Mouse (Mus musculus) layer of hippocampus, postnatal 10 days (tissue): ENCODE measurements around the gene Rab30. TPM values are rescaled to one million over a fixed set of nuclear protein-coding genes. Genes with fewer than 3 reads are reported as not detected.
"Not testable (repeated sequence)": the region's sequence is repeated elsewhere in the genome, so short reads cannot be mapped to it uniquely, and the experiment has no call there.

Experiments used
- DNase-seq, 2 experiments: peaks; one replicate each; pipeline ENCODE4 v3.0.0; 2021; ENCODE audit warnings: low spot score in 2 of 2
- total RNA-seq, 2 experiments: library from RNA; stranded (reverse); gene quantifications; 2 replicates each; pipeline ENCODE4 v1.2.3; 2021

The Rab30 gene
- total RNA-seq, 2 experiments from 2014 or later = 43.7 to 44.0 TPM

DNA sequence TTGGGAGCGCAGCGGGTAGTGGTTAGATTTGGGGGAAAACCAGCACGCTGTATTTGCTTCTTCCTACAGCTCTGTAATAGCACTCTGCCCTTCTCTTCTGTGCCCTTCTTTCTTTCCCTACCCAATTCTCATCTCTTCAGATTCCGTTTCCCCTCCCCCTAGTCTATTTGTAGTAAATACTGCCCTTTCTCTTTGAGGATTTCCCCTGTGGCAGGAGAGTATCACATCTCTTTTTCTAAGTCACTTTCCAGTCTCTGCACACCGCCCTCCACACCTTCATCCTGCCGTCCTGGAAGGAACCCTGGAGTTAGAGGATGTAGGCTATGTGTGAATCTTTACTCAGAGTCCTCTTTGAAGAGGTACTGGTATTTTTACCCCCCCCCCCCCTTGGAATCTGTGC is 1.9 kb downstream of the Rab30 start:
- no peak for DNase-seq

DNA sequence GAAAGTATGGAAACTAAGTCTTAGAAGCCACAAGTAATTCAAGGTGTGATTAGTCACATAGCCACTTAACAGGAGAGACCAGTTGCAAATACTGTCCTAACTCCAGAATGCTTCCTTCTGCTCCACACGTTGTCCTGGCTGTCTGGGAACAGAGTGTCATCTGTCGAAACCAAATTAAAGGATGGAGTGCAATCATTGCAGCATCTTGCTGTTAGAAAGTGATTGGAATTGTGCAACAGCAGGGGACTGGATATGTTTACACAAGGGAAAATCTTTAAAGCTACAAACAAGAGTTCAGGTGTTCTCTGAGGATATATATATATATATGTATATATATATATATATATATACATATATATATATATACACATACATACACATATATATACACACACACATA is 9.0 kb downstream of the Rab30 start:
- no peak for DNase-seq

DNA sequence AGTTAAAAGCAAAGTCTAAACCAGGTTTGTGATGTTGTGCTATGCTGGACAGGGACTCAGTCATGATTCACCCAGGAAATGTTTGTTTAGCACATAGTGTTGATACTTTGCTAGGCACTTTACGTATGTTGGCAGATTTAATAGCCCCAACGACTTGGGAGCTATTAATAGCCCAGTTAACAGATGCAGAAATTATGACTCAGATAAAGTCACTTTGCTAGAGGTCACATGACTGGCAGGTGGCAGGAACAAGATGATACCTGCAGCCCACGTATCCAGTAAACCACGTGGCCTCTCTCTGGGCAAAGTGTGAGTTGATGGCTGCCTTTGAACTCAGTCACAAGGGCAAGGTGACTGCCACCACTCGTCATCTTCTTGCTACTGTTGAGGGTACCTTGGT is 16.7 kb downstream of the Rab30 start:
- no peak for DNase-seq

DNA sequence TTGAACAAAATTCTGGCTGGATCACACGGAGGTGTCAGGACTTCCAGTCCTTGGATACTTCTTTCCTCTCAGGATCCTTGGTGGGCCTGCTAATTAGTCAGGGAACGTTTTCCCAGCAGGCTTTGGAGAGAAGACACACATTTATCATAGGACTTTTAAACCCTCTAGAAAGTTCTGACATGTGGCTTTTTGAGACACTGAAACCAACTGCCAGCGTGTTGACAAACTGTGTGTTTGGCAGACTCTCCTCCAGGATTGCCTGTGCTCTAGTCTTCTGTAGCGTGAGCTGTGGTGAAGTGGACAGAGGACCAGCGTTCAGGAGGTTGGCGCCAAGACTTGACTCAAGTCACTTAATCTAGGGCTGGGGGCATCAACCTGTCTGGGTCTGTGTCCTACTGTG is 19.2 kb downstream of the Rab30 start:
- DNase-seq = no peak

DNA sequence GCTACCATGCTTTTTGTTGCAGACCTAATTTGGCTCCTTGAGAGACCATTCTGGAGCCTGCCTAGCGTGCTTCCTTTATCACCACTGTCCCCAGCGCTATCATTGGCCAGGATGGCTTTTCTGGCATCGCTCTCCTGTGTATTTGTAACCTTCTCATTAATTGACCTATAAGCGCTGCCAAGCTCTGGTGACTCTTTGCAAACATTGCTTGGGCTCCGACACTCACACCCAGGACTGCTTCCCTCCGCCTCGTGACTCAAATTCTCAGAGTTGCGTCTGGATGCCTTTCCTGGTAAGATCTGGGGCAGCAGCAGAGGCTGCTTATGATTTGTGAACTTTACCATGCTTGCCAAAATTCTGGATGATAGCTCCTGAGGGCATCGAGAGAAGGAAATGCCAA is 19.8 kb downstream of the Rab30 start:
- DNase-seq = no peak

DNA sequence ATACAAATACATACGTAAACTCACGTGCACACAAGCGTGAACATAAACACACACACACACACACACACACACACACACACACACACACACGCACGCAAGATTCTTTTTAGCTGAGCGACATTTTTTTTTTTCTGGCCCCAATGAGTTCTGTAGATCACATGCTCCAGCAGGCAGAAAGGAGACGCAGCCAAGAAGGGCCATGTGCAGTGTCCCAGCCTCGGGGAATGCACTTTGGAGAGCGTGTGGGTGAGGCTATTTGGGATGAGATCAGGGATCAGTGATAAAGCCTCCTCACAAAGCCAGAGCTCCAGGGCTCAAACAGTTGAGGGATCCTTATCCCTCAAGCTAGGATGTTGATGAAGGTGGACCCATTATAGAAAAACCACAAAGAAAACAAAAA is 24.0 kb downstream of the Rab30 start:
- DNase-seq = no peak

DNA sequence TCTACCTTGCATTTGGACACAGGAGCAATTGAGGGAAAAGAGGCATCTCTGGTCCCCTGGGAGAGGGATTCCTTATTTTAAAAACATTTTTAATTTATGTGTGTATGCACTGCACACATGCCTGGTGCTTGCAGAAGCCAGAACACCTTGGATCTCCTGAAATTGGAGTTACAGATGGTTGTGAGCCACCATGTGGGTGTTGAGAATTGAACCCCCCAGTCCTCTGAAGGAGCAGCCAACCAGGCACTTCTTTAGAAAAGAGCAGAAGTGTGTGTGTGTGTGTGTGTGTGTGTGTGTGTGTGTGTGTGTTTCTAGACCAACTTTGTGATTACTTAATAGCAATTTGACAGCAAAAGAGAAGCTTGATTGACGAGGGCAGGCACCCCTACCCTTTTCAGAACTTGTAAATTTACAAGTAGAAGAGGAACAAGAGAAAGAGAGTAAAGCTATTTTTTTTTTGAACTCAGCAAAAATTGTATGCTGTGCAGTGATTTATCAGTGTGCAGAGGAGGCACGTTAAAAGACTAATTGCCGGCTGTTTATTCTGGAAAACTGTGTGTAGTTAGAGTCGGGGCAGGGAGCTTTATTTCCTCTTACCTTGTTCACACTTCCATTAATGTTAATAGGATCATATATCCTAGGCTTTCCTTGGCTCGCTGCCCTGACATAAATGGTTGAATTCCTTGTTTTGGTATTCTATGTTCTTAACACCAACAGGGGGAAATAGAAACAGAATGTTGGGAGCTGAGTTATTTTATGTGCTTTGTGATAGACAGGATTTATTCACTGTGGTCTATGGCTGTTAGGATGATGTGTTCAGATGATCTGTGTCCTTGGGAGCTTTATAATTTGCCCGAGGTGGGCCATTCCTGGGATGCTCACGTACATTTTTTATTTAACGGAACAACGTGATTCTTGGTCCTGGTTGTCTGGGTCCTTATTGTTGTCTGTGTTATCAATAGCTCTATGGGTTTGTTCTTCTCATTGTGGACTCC is 25.0 kb downstream of the Rab30 start:
- DNase-seq = no peak

DNA sequence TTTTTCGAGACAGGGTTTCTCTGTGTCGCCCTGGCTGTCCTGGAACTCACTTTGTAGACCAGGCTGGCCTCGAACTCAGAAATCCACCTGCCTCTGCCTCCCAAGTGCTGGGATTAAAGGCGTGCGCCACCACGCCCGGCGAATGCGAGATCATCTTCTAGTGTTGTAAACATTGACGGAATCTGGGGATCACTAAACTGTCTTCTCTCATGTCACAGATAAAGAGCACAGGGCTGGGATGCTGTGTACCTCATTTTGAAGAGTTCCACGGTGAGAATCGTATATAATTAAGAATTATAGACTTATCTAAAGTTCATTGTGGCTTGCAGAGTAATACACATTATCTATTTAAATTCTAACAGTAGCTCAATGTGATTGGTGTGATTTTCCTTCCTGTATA is 26.7 kb downstream of the Rab30 start:
- DNase-seq = not testable (repeated sequence)

DNA sequence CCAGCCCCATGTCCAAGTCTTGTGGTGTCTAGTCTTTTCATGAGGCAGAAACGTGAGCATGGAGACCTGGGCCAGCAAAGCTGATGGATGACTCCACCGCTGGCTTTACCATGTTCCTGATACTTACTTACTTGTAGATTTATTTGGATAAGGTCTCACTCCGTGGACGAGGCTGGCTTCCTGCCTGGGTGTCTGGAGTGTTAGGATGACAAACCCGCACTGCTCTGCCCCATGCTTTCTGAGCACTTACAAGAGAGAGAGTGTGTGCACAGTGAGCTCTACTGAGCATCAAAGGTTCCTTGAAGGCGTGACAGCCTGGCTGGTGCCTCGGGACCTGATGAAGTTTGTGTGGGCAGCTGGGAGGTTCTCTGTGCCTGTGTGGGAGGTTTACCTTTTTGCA is 27.5 kb downstream of the Rab30 start:
- no peak for DNase-seq

DNA sequence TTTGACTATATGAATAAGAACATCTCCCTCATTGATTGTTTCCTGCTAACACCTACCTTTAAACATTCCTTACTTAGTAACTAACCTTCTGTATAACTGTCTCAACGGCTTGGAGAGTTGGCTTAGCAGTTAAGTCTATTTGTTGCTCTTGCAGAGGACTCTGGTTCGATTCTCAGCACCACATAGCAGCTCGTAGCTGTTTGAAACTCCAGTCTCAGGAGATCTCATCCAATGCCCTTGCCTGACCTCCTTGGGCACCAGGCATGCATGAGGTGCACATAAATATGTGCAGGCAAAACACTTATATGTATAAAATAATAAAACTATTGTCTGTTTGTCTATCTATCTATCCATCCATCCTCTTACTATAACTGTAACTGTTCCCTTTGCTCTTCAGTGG is 31.6 kb downstream of the Rab30 start:
- DNase-seq = no peak

DNA sequence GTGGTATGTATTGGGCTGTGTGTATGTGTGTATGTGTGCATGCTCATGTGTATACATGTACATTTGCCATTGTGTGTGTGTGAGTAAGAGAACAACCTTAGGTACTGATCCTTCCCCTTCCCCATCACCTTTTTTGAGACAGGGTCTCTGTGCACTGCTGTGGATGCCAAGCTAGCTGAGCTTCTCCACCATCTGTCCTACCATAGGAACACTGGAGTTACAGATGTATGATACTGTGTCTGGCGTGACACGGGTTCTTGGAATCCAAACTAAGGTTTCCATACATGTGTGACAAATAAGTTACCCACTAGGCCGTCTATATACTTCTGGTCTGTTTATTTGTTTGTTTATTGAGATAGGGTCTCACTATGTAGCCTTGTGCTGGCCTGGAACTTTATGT is 32.2 kb downstream of the Rab30 start:
- DNase-seq = no peak

DNA sequence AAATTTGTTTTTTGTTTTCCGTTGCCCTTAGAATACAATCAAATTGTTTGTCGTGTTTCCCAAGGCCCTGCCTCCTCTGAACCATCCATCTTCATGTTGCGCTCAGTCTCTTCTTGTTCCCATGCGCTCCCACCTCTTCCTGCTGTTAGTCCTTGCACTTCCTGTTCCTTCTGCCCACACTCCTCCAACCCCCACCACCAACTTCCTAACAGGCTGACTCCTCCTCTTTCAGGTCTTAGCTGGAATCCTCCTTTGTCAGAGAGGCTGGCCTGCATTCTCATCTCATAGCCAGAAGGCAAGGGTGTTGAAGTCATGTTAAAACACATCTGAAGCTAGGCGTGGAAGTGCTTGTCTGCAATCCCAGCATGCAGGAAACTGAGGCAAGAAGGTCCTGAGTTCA is 33.3 kb downstream of the Rab30 start:
- DNase-seq = no peak

DNA sequence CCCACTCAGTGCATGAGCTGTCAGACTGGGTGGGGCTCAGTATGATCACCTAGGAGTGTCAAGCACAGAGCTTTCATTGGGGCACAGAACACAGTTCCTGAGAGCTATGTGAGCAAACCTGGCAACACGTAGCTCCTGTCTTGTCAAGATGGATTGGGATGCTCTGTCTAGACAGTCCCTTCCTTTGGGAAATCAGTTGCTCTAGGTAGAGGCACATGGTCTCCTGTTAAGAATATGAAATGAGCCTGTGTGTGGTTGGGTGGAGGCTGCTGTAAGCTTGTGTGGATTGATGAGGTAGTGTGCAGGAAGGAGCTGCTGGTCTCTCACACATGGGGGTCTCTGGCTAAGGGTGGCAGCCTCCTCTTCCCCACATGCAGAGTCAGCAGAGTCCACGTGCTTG is 34.3 kb downstream of the Rab30 start:
- DNase-seq = no peak

DNA sequence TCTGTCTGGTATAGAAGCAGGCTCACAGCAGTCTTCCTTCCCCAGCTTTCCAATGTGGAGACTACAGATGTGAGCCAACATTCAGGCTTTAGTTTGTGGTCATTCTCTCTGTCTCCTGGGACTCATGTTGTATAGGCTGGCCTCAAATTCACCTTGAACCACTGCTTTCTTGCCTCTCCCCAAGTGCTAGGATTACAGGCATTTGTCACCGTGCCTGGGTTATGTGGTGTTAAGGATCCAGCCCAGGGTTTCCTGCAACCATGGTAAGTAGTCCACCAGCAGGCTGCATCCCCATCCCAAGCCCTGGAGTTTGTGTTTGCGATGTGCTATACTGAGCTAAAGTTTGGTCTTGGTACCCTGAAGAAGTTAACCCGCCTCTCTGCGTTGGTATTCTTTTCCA is 35.2 kb downstream of the Rab30 start:
- DNase-seq = no peak

DNA sequence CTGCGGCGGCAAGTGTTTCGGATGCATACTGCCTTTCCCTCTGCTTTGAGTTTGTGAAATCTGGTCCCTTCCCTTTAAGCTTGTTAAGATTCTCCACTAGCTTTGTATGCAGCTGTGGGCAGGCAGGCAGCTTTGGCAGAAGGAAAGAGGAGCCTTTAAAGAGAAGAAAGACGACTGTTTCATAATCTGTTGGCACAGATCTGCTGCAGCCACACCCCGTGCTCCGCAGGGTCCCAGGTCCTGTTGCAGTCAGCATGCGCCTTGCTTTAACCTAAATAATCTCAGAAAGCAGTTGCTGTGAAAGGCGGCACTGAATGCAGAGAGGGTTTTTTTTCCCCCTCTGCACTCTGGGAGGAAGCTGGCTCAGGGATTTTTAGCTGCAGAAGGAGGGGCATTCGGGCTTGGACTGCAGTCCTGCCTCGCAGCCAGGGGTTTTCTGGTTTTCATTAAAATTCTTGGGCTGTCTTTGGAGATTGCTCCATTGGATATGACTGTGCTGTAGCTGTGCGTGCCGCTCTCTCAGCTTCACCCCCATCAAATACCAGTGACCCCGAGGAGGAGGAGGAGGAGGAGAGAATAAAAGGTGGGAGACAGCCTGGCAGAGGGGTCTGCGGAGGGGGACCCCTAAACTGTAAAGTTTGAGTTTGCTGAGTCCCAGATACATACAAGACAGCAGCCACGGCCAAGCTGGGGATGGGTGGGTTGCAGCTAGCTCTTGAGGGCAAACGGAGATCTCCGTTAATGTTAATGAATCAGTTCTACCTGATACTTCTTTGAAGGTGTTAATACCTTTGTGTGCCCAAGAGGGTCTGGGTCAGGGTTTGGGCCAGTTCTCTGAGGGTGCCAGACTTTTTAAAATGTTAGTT is 35.9 kb downstream of the Rab30 start:
- DNase-seq = peak; percentile 45 to 58

DNA sequence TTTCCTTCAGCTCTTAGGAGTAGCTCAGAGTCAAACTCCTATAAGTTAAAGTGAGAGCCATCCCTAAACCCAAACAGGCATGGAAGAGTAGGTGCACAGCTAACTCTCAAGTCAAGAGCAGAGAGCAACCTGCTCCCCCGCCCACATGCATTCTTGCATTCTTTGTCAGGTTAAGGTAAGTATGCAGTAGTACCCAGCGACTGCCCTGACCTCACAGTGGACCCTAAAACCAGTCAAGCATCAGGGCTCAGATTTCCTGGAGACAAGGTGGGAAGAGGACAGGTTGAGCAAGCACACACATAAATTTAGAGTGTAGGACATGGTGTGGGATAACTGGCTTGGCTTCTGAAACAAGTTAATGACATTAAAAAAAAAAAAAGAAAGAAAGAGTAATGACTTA is 37.7 kb downstream of the Rab30 start:
- no peak for DNase-seq

DNA sequence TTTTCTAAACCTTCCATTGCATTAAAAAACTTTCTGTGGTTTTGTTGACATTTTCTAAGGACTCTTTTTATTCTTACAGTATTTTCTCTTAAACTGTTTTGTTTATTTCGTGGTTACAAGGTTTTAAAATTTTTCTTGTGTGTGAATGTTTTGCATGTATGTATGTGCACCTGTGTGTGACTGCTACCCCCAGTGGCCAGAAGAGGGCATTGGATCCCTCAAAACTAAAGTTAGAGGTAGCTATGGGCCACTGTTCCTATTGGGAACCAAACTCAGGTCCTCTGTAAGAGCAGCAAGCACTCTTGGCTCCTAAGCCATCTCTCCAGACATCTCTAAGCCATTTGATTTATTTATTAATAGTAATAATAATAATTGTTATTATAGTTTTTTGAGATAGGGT is 40.0 kb downstream of the Rab30 start:
- no peak for DNase-seq

DNA sequence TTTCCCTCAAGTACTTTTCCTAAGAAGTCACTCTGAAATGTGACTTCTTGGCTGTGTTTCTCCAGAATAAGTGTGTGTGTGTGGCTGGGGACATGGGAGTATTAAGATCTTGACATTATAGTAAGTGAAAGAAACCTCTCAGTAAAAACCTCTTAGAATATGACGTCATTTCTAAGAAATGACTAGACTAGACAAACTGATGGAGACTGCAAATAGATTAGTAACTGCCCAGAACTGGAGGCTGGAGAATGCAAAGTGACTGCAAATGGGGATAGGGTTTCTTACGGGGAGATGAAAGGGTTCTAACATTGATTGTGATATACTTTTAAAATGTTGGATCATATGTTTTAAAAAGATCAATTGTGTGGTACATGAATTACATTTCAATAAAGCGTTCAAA is 40.5 kb downstream of the Rab30 start:
- no peak for DNase-seq

DNA sequence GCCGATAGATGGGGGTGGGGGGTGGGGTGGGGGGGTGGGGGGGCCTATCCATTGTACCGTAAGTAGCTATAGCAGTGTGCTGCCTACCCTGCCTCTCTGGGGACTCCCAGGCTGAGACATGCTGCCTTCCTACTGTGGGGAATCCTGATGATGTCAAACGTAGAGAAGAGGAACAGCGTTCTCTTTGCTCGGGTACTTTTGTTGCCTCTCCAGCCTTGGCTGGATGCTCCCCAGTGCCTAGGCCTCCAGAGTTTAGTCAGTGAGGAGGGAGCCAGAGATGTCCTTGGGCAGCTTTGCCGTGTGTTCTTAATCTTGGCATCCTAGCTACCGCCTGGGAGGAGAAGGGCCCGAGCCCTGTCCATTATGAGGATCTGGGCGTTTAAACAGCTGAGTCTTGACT is 41.1 kb downstream of the Rab30 start:
- DNase-seq = no peak

DNA sequence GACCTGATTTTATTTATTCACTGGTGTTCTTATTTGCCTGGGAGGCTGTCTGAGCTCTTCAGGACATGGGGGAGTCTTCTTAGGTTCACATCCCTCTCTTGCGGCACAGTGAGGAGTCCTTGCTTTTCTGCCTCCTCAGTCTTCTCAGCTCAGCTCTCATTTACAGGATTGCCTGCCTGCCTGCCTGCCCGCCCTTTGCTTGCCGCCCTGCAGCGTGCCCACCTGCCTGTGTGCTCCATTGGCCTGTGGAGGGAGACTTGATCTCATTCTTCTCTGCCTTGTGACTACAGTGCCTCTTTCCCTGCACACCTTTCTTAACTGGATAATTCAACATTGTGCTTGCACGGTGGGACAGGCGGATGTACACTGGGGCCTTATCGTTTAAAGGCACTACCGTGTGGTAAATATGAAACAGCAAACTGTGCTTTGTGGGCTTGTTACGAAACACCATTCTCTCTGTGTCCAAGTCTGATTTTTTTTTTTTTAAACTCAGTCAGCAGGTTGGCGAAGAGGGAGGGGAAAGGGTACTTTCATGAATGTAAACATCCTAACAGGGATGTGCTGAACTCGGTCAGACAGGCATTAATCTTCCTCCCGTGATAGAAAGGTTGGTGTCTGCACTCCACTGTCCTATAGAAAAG is 41.9 kb downstream of the Rab30 start:
- no peak for DNase-seq

DNA sequence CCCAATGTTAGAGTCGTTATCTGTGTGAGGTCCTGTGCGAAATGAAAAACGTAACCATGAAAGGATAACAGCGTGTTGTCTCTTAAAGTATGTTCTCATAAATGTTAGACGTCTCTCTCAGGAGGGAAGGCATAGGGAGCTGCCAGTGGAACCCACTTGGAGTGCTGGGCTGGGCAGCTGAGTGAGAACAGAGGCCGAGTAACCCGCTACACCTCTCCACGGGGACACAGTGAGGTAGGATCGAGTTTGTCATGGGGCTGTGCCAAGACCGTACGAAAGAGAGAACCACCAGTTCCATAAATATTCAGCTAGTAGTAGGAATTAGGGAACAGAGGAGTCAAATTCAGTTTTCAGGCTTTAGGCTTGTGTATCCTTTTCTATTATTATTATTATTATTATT is 42.5 kb downstream of the Rab30 start:
- no peak for DNase-seq

DNA sequence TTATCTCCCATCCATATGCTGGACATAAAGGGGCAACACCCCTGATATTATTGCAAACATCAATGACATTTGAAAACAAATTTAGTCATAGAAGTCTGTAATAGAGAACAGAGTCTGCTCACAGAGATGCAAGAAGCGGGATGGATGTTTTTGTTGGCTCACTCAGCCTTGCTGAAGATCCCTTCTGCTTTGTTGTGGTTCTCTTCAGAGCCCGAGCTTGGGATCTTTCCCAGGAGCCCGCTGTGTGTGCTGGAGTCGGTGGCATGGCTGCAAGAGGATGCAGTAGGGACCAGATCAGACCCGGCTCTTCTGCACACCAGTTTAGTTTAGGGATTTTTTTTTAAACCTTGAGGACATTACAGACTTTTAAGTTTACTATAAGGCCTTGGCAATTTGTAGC is 54.3 kb downstream of the Rab30 start:
- no peak for DNase-seq
